ENCODE assay signal across 8 mouse cellular contexts in the genomic region with DNA sequence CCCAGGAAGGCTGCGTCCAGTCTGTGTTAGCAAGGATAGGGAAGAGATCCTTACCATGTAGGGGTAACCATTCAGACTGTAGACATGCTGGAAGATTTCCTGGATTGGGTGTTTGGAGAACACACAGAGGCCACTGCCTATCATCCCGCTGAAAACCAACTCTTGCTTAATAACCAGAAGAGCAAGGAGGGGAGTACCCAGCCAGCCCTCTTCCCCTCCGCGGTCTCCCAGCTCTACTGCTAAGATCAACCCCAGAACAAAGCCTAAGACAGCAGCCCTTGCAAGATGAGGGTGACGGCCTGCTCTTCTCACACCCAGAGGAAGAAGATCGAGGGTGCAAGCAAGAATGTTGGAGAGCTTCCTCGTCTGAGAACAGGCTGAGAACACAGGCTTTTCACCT. TPM values are rescaled to one million over a fixed set of nuclear protein-coding genes. Genes with fewer than 3 reads are reported as not detected.
A peak's percentile ranks its signal among the peaks of the same experiment; 100 is the strongest.
DNase-seq lines count a peak whose midpoint lies in the region; ATAC-seq and TF ChIP-seq lines count a peak whose summit lies in the region.

No protein-coding gene starts in this region.

- H3K36me3 ChIP-seq in kidney, postnatal 0 days (ENCODE audit: insufficient read depth, low read length) = peaks cover 31% of the 10 kb centered on the region
- peaks cover 49% of the 10 kb centered on the region for H3K36me3 ChIP-seq in embryonic facial prominence, embryonic 10.5 days (replicated peaks)
- peaks cover 39% of the 10 kb centered on the region for H3K36me3 ChIP-seq in intestine, embryonic 14.5 days (ENCODE audit: control insufficient read depth, insufficient read depth, low read length)
- peaks cover 8% of the 10 kb centered on the region for H3K36me3 ChIP-seq in myocyte (ENCODE audit: control insufficient read depth, insufficient read depth)

- no peaks in the 10 kb centered on the region for H3K79me2 ChIP-seq in myocyte (ENCODE audit: control insufficient read depth, insufficient read depth)

- H3K4me1 ChIP-seq in kidney, postnatal 0 days (replicated peaks; ENCODE audit: insufficient read depth, low read length) = peaks cover 13% of the 10 kb centered on the region
- peaks cover 31% of the 10 kb centered on the region for H3K4me1 ChIP-seq in embryonic facial prominence, embryonic 10.5 days
- peaks cover 11% of the 10 kb centered on the region; the same call in 1 of the 2 replicates for H3K4me1 ChIP-seq in intestine, embryonic 14.5 days (replicated peaks; ENCODE audit: control insufficient read depth, insufficient read depth, low read length)

- H3K9ac ChIP-seq in kidney, postnatal 0 days (ENCODE audit: low read depth, low read length) = peak overlapping the region; percentile 69
- H3K9ac ChIP-seq in intestine, embryonic 14.5 days (ENCODE audit: low read length) = peak overlapping the region; percentile 75

- H3K27ac ChIP-seq in kidney, postnatal 0 days = no peak overlapping the region; the same call in 1 of the 2 replicates
- peak overlapping the region; percentile 87 for H3K27ac ChIP-seq in embryonic facial prominence, embryonic 10.5 days (replicated peaks)
- H3K27ac ChIP-seq in intestine, embryonic 14.5 days (ENCODE audit: low read depth) = no peak overlapping the region

- peak overlapping the region; percentile 62 for H3K4me3 ChIP-seq in kidney, postnatal 0 days (replicated peaks; ENCODE audit: low read depth, low read length)
- peak overlapping the region; percentile 69 for H3K4me3 ChIP-seq in embryonic facial prominence, embryonic 10.5 days
- H3K4me3 ChIP-seq in intestine, embryonic 14.5 days (ENCODE audit: low read depth, low read length) = peak overlapping the region; percentile 68
- peak overlapping the region; percentile 48 for H3K4me3 ChIP-seq in myocyte

- no peak overlapping the region for H3ac ChIP-seq in myocyte (ENCODE audit: control insufficient read depth, insufficient read length)

- H3K9me3 ChIP-seq in kidney, postnatal 0 days (replicated peaks; ENCODE audit: low read length) = no peaks in the 10 kb centered on the region
- H3K9me3 ChIP-seq in embryonic facial prominence, embryonic 10.5 days = no peaks in the 10 kb centered on the region
- H3K9me3 ChIP-seq in intestine, embryonic 14.5 days (ENCODE audit: control insufficient read depth, low read length) = no peaks in the 10 kb centered on the region

- 32% methylated on average over 7 of the region's 7 CpGs for WGBS in kidney, postnatal 0 days
- WGBS in embryonic facial prominence, embryonic 10.5 days = 56% methylated on average over 7 of the region's 7 CpGs
- WGBS in intestine, embryonic 14.5 days = 28% methylated on average over 7 of the region's 7 CpGs

- no peak for TF ChIP-seq POLR2A in myocyte (IDR thresholded peaks at IDR 0.05; ENCODE audit: insufficient read length, low read depth)

- DNase-seq in kidney, postnatal 0 days (ENCODE audit: low spot score) = peak; percentile 22
- no peak for DNase-seq in kidney, postnatal 25 days
- DNase-seq in embryonic facial prominence, embryonic 10.5 days (ENCODE audit: low spot score) = no peak
- no peak for DNase-seq in intestine, embryonic 14.5 days (ENCODE audit: low spot score)
- DNase-seq in ovary, postnatal 36 days (ENCODE audit: low spot score) = no peak
- no peak for DNase-seq in gastrocnemius, postnatal 14 days
- no peak for DNase-seq in layer of hippocampus, postnatal 25 days (ENCODE audit: extremely low spot score in 1 of 2, low spot score in 1 of 2)

- H3K27me3 ChIP-seq in kidney, postnatal 0 days (ENCODE audit: insufficient read depth, low read length) = no peaks in the 10 kb centered on the region
- no peaks in the 10 kb centered on the region for H3K27me3 ChIP-seq in embryonic facial prominence, embryonic 10.5 days (replicated peaks; ENCODE audit: low read depth, poor library complexity, severe bottlenecking)
- no peaks in the 10 kb centered on the region for H3K27me3 ChIP-seq in intestine, embryonic 14.5 days (replicated peaks; ENCODE audit: control insufficient read depth, insufficient read depth, low read length)
- no peaks in the 10 kb centered on the region for H3K27me3 ChIP-seq in myocyte (ENCODE audit: control insufficient read depth, insufficient read depth, insufficient read length)

- no peak for ATAC-seq in kidney, postnatal 0 days (replicated peaks; ENCODE audit: low FRiP score, low read depth)
- ATAC-seq in intestine, embryonic 14.5 days (replicated peaks; ENCODE audit: low FRiP score, low TSS enrichment, low read depth) = no peak

- no peak for TF ChIP-seq CTCF in kidney, postnatal 0 days (IDR thresholded peaks at IDR 0.05; ENCODE audit: low read depth)

- H3K4me2 ChIP-seq in kidney, postnatal 0 days (ENCODE audit: low read length) = peak overlapping the region; percentile 98
- peak overlapping the region; percentile 100 for H3K4me2 ChIP-seq in intestine, embryonic 14.5 days (ENCODE audit: low read length)
- H3K4me2 ChIP-seq in myocyte (ENCODE audit: low read depth) = peak overlapping the region; percentile 99

- intact Hi-C loops in gastrocnemius, postnatal 14 days (cut with DNase I; ENCODE audit: low total_unique reads) = no loop called here

TF ChIP-seq in myocyte, 11 proteins besides CTCF, POLR2A, EP300 and RAD21:
- TF ChIP-seq POLR2AphosphoS2 (IDR thresholded peaks at IDR 0.05; ENCODE audit: insufficient read length, low read depth) (no peak), TCF3 (IDR thresholded peaks at IDR 0.05; ENCODE audit: insufficient read length, low read depth) (no peak), MAX (IDR thresholded peaks at IDR 0.05; ENCODE audit: low read depth) (no peak), MYOG (IDR thresholded peaks at IDR 0.05; ENCODE audit: control insufficient read depth in 1 of 3, insufficient read depth in 1 of 3, insufficient read length in 2 of 3, low read depth in 2 of 3) (no peak), MYOD1 (IDR thresholded peaks at IDR 0.05; ENCODE audit: control insufficient read depth in 1 of 3, insufficient read length in 2 of 3, low read depth in 2 of 3) (no peak), TCF12 (IDR thresholded peaks at IDR 0.05; ENCODE audit: insufficient read depth, poor library complexity, severe bottlenecking) (no peak)

RNA-seq across cellular contexts. Expression of gene Smpd2, which starts 1.3 kb away (rescaled TPM):
- 70.4 and 79.8 TPM in 2 replicates for polyA plus RNA-seq in kidney, postnatal 0 days (2015; fragmentation: Nextera tagmentation; extraction: Ambion mirVana)
- 61.2 and 65.7 TPM in 2 replicates for polyA plus RNA-seq in embryonic facial prominence, embryonic 10.5 days (2016; fragmentation: Nextera tagmentation; extraction: Ambion mirVana)
- 55.5 and 60.8 TPM in 2 replicates for polyA plus RNA-seq in intestine, embryonic 14.5 days (2014; fragmentation: Nextera tagmentation; extraction: Ambion mirVana)
- 26.4 TPM for polyA plus RNA-seq in myocyte (2012; fragmentation: generic; extraction: Trizol)
- total RNA-seq in gastrocnemius, postnatal 14 days (2021) = 10 to 100 TPM; 10.5 to 12.1 TPM
- total RNA-seq in layer of hippocampus, postnatal 25 days (2021) = 10 to 100 TPM; 25.9 to 27.6 TPM

RNA-seq across cellular contexts. Expression of gene Ppil6, which starts 1.4 kb away (rescaled TPM):
- 3.3 and 4.6 TPM in 2 replicates for polyA plus RNA-seq in kidney, postnatal 0 days (2015; fragmentation: Nextera tagmentation; extraction: Ambion mirVana)
- 0.80 and 0.93 TPM in 2 replicates for polyA plus RNA-seq in embryonic facial prominence, embryonic 10.5 days (2016; fragmentation: Nextera tagmentation; extraction: Ambion mirVana)
- polyA plus RNA-seq in intestine, embryonic 14.5 days (2014; fragmentation: Nextera tagmentation; extraction: Ambion mirVana) = 0.76 and 1.5 TPM in 2 replicates
- polyA plus RNA-seq in myocyte (2012; fragmentation: generic; extraction: Trizol) = 0.64 TPM
- not detected for total RNA-seq in gastrocnemius, postnatal 14 days (2021)
- 1 to 10 TPM; 5.8 to 8.0 TPM for total RNA-seq in layer of hippocampus, postnatal 25 days (2021)

RNA-seq across cellular contexts. Expression of gene Mical1, which starts 12.8 kb away (rescaled TPM):
- 19.6 and 19.9 TPM in 2 replicates for polyA plus RNA-seq in kidney, postnatal 0 days (2015; fragmentation: Nextera tagmentation; extraction: Ambion mirVana)
- polyA plus RNA-seq in embryonic facial prominence, embryonic 10.5 days (2016; fragmentation: Nextera tagmentation; extraction: Ambion mirVana) = 44.5 and 48.0 TPM in 2 replicates
- polyA plus RNA-seq in intestine, embryonic 14.5 days (2014; fragmentation: Nextera tagmentation; extraction: Ambion mirVana) = 29.5 and 30.1 TPM in 2 replicates
- polyA plus RNA-seq in myocyte (2012; fragmentation: generic; extraction: Trizol) = 77.0 TPM
- 10 to 100 TPM; 10.5 to 15.5 TPM for total RNA-seq in gastrocnemius, postnatal 14 days (2021)
- total RNA-seq in layer of hippocampus, postnatal 25 days (2021) = 10 to 100 TPM; 15.7 to 18.8 TPM

RNA-seq across cellular contexts. Expression of gene Cd164, which starts 30.3 kb away (rescaled TPM):
- polyA plus RNA-seq in kidney, postnatal 0 days (2015; fragmentation: Nextera tagmentation; extraction: Ambion mirVana) = 184 and 193 TPM in 2 replicates
- polyA plus RNA-seq in embryonic facial prominence, embryonic 10.5 days (2016; fragmentation: Nextera tagmentation; extraction: Ambion mirVana) = 138 and 143 TPM in 2 replicates
- 180 and 184 TPM in 2 replicates for polyA plus RNA-seq in intestine, embryonic 14.5 days (2014; fragmentation: Nextera tagmentation; extraction: Ambion mirVana)
- polyA plus RNA-seq in myocyte (2012; fragmentation: generic; extraction: Trizol) = 203 TPM
- total RNA-seq in gastrocnemius, postnatal 14 days (2021) = 100 to 1,000 TPM; 126 to 138 TPM
- 10 to 100 TPM; 55.8 to 58.1 TPM for total RNA-seq in layer of hippocampus, postnatal 25 days (2021)

RNA-seq across cellular contexts. Expression of gene Zbtb24, which starts 38.7 kb away (rescaled TPM):
- 16.9 and 18.4 TPM in 2 replicates for polyA plus RNA-seq in kidney, postnatal 0 days (2015; fragmentation: Nextera tagmentation; extraction: Ambion mirVana)
- 18.1 and 18.5 TPM in 2 replicates for polyA plus RNA-seq in embryonic facial prominence, embryonic 10.5 days (2016; fragmentation: Nextera tagmentation; extraction: Ambion mirVana)
- polyA plus RNA-seq in intestine, embryonic 14.5 days (2014; fragmentation: Nextera tagmentation; extraction: Ambion mirVana) = 15.0 and 16.7 TPM in 2 replicates
- polyA plus RNA-seq in myocyte (2012; fragmentation: generic; extraction: Trizol) = 7.6 TPM
- total RNA-seq in gastrocnemius, postnatal 14 days (2021) = 1 to 10 TPM; 4.3 to 4.7 TPM
- 10 to 100 TPM; 17.1 to 24.3 TPM for total RNA-seq in layer of hippocampus, postnatal 25 days (2021)
